Mouse (Mus musculus) small intestine, adult 2 months (tissue): ENCODE measurements around the gene Fcamr.

Source experiments
- CTCF ChIP-seq: fragments of 200-500 bp; IDR thresholded peaks from 2 replicates; pipeline ENCODE4 v1.5.1; 2012; ENCODE audit warnings: low read depth, mild to moderate bottlenecking, control low read depth, inconsistent platforms, low read length, moderate library complexity, mixed read lengths; ENCODE audit not compliant: insufficient replicate concordance, insufficient read length; ENCODE audit errors: extremely low read depth
- POLR2A ChIP-seq: fragments of 200-500 bp; IDR thresholded peaks from 2 replicates; pipeline ENCODE4 v1.6.1; 2012; ENCODE audit warnings: low read depth, mild to moderate bottlenecking, control low read depth, inconsistent platforms, low read length, moderate library complexity

DNA sequence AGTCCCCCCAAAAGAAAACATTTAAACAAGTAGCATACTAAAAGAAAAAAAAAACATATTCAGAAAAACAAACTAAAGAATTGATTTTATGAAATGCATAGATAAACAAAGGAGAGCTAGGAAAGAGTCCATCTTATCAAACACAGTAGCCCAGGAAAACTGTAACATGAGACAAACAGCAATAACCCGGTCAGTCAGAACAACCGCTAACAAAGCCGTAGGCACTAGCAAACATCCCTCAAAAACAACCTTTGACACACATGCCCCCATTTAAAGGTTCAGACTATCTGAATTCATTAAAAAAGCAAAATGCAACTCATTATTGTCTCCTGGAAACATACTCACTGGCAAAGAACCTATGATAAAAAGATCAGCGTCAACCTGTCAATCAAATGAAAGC lies 56.8 kb downstream of the Fcamr start:
- TF ChIP-seq CTCF (no peak), POLR2A (no peak)
